Mouse (Mus musculus): ENCODE data around the gene Inpp4b. TPM values are rescaled to one million over a fixed set of nuclear protein-coding genes. Genes with fewer than 3 reads are reported as not detected.

Gene Inpp4b
- polyA plus RNA-seq, 1 experiment from 2014 or later, result 9.1 TPM

DNA sequence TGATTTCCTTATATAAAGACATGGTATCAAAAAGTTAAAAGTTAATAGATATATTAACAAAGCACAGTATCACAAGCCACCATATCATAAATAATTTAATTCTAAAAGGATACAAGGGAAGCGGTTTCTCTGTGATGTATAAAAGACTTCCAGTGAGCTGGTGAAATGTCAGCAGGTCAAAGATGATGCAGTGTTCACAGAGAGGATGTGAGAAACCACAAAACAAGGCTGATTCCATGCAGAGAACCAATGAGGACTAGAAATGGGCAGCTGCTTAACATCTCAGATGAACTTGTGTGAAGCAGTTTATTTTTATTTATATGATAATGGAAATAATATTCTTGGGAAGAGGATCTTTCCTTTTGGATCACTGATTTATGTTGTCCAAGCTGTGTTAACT is 359.7 kb downstream of the Inpp4b start:
- no peak for TF ChIP-seq CTCF (IDR thresholded peaks at IDR 0.05; ENCODE audit: low read depth)
- H3K9me3 ChIP-seq (replicated peaks; ENCODE audit: low read length), result no peaks in the 10 kb centered on the region
- 66% methylated on average over 1 of the region's 1 CpGs for WGBS
- DNase-seq (ENCODE audit: low spot score), result peak; percentile 19
- H3K27me3 ChIP-seq (ENCODE audit: insufficient read depth, low read length), result no peaks in the 10 kb centered on the region
- no peak overlapping the region for H3K4me3 ChIP-seq (replicated peaks; ENCODE audit: low read depth, low read length)
- no peak for ATAC-seq (replicated peaks; ENCODE audit: low FRiP score, low read depth)
- no peaks in the 10 kb centered on the region for H3K36me3 ChIP-seq (ENCODE audit: insufficient read depth, low read length)
- no peak overlapping the region for H3K4me2 ChIP-seq (ENCODE audit: low read length)
- no peak overlapping the region for H3K9ac ChIP-seq (ENCODE audit: low read depth, low read length)
- H3K4me1 ChIP-seq (replicated peaks; ENCODE audit: insufficient read depth, low read length), result no peaks in the 10 kb centered on the region
- no peak overlapping the region for H3K27ac ChIP-seq

GRCm38 (mm10) chr8:81703571-81704365 is 361.4 kb downstream of the Inpp4b start:
- ATAC-seq (replicated peaks; ENCODE audit: low FRiP score, low read depth), result no peak
- H3K36me3 ChIP-seq (ENCODE audit: insufficient read depth, low read length), result no peaks in the 10 kb centered on the region
- H3K9ac ChIP-seq (ENCODE audit: low read depth, low read length), result no peak overlapping the region
- DNase-seq (ENCODE audit: low spot score), result no peak
- no peak overlapping the region for H3K27ac ChIP-seq
- no peaks in the 10 kb centered on the region for H3K27me3 ChIP-seq (ENCODE audit: insufficient read depth, low read length)
- H3K4me1 ChIP-seq (replicated peaks; ENCODE audit: insufficient read depth, low read length), result no peaks in the 10 kb centered on the region
- WGBS, result 75% methylated on average over 3 of the region's 3 CpGs
- no peak overlapping the region for H3K4me2 ChIP-seq (ENCODE audit: low read length)
- no peak for TF ChIP-seq CTCF (IDR thresholded peaks at IDR 0.05; ENCODE audit: low read depth)
- no peak overlapping the region for H3K4me3 ChIP-seq (replicated peaks; ENCODE audit: low read depth, low read length)
- H3K9me3 ChIP-seq (replicated peaks; ENCODE audit: low read length), result no peaks in the 10 kb centered on the region

DNA sequence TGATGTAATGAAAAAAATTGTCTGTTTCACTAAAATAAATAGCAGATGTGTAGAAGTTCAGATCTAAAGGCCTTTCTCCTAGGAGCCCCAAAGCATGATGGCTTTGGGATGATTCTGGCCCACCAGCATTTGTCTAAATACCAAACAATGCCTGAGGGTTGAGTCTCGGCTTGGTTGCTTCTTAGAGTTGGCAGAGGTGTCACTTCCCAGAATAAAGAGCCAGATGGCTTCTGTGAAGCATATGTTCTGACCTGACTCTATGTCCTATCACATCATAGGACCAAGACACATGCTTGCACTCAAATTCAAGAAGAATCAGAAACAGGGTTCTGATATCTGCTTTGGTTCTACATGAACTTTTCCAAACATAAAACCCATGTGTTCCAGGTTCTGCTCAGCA is 365.1 kb downstream of the Inpp4b start:
- Histone ChIP-seq H3K4me1 (replicated peaks; ENCODE audit: insufficient read depth, low read length) (no peaks in the 10 kb centered on the region), H3K9ac (ENCODE audit: low read depth, low read length) (no peak overlapping the region), H3K27ac (no peak overlapping the region), H3K9me3 (replicated peaks; ENCODE audit: low read length) (no peaks in the 10 kb centered on the region), H3K4me2 (ENCODE audit: low read length) (no peak overlapping the region), H3K36me3 (ENCODE audit: insufficient read depth, low read length) (no peaks in the 10 kb centered on the region), H3K4me3 (replicated peaks; ENCODE audit: low read depth, low read length) (no peak overlapping the region), H3K27me3 (ENCODE audit: insufficient read depth, low read length) (no peaks in the 10 kb centered on the region)
- DNase-seq (ENCODE audit: low spot score), result no peak
- no peak for TF ChIP-seq CTCF (IDR thresholded peaks at IDR 0.05; ENCODE audit: low read depth)
- WGBS, result 48% methylated on average over 1 of the region's 1 CpGs
- no peak for ATAC-seq (replicated peaks; ENCODE audit: low FRiP score, low read depth)

DNA sequence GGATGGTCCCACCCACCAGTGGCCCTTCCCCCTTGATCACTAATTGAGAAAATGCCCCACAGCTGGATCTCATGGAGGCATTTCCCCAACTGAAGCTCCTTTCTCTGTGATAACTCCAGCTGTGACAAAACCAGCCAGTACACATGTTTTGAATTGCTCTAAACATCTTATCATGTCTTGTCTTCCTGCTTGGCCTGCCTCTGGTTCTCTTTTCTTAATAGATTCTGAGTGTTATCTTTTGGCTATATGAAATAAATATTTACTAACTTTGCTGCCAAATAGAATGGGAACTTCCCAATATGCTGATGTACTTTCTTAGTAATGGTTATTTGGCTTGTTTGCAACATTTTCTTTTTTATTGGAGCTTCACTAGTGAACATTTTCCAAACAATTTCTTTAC is 389.0 kb downstream of the Inpp4b start:
- TF ChIP-seq CTCF (IDR thresholded peaks at IDR 0.05; ENCODE audit: low read depth), result no peak
- Histone ChIP-seq H3K27ac (no peak overlapping the region), H3K9ac (ENCODE audit: low read depth, low read length) (no peak overlapping the region), H3K27me3 (ENCODE audit: insufficient read depth, low read length) (no peaks in the 10 kb centered on the region), H3K4me1 (replicated peaks; ENCODE audit: insufficient read depth, low read length) (no peaks in the 10 kb centered on the region), H3K36me3 (ENCODE audit: insufficient read depth, low read length) (no peaks in the 10 kb centered on the region), H3K9me3 (replicated peaks; ENCODE audit: low read length) (no peaks in the 10 kb centered on the region), H3K4me3 (replicated peaks; ENCODE audit: low read depth, low read length) (no peak overlapping the region), H3K4me2 (ENCODE audit: low read length) (no peak overlapping the region)
- DNase-seq (ENCODE audit: low spot score), result no peak
- no peak for ATAC-seq (replicated peaks; ENCODE audit: low FRiP score, low read depth)

- H3K27me3 ChIP-seq (ENCODE audit: insufficient read depth, low read length), result no peaks in the 10 kb centered on the region
- no peak for TF ChIP-seq CTCF (IDR thresholded peaks at IDR 0.05; ENCODE audit: low read depth)
- no peak overlapping the region for H3K27ac ChIP-seq
- no peaks in the 10 kb centered on the region for H3K36me3 ChIP-seq (ENCODE audit: insufficient read depth, low read length)
- no peaks in the 10 kb centered on the region for H3K4me1 ChIP-seq (replicated peaks; ENCODE audit: insufficient read depth, low read length)
- DNase-seq (ENCODE audit: low spot score) (no peak), ATAC-seq (replicated peaks; ENCODE audit: low FRiP score, low read depth) (no peak)
- no peaks in the 10 kb centered on the region for H3K9me3 ChIP-seq (replicated peaks; ENCODE audit: low read length)
- no peak overlapping the region for H3K4me3 ChIP-seq (replicated peaks; ENCODE audit: low read depth, low read length)
- H3K9ac ChIP-seq (ENCODE audit: low read depth, low read length), result no peak overlapping the region
- no peak overlapping the region for H3K4me2 ChIP-seq (ENCODE audit: low read length)
- WGBS, result 92% methylated on average over 2 of the region's 2 CpGs
Measured at GRCm38 (mm10) chr8:81735655-81736054, 393.3 kb downstream of the Inpp4b start.

GRCm38 (mm10) chr8:81736103-81736502 is 393.7 kb downstream of the Inpp4b start:
- Histone ChIP-seq H3K27me3 (ENCODE audit: insufficient read depth, low read length) (no peaks in the 10 kb centered on the region), H3K9me3 (replicated peaks; ENCODE audit: low read length) (no peaks in the 10 kb centered on the region), H3K4me3 (replicated peaks; ENCODE audit: low read depth, low read length) (no peak overlapping the region), H3K4me1 (replicated peaks; ENCODE audit: insufficient read depth, low read length) (no peaks in the 10 kb centered on the region), H3K9ac (ENCODE audit: low read depth, low read length) (no peak overlapping the region), H3K36me3 (ENCODE audit: insufficient read depth, low read length) (no peaks in the 10 kb centered on the region), H3K4me2 (ENCODE audit: low read length) (no peak overlapping the region), H3K27ac (no peak overlapping the region)
- TF ChIP-seq CTCF (IDR thresholded peaks at IDR 0.05; ENCODE audit: low read depth), result no peak
- ATAC-seq (replicated peaks; ENCODE audit: low FRiP score, low read depth), result no peak
- no peak for DNase-seq (ENCODE audit: low spot score)
- 96% methylated on average over 1 of the region's 1 CpGs for WGBS

DNA sequence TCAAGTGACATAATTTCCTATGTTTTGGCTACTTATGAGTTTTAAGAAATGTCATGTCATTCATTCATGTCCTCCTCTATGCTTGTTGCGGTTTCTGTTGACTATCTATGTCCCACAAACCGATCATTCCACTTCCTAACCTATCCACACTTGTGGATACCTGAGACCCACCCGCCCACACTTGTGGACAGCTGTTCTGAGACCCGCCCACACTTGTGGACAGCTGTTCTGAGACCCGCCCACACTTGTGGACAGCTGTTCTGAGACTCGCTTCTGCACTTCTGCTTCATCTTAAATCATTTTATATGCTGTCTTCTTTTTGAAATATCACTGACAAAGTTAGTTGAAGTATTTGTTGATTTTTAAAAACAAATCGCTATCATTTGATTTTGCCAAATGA is 400.2 kb downstream of the Inpp4b start:
- Histone ChIP-seq H3K9ac (ENCODE audit: low read depth, low read length) (no peak overlapping the region), H3K4me2 (ENCODE audit: low read length) (no peak overlapping the region), H3K9me3 (replicated peaks; ENCODE audit: low read length) (no peaks in the 10 kb centered on the region), H3K27ac (no peak overlapping the region), H3K36me3 (ENCODE audit: insufficient read depth, low read length) (no peaks in the 10 kb centered on the region), H3K4me3 (replicated peaks; ENCODE audit: low read depth, low read length) (no peak overlapping the region), H3K27me3 (ENCODE audit: insufficient read depth, low read length) (no peaks in the 10 kb centered on the region), H3K4me1 (replicated peaks; ENCODE audit: insufficient read depth, low read length) (no peaks in the 10 kb centered on the region)
- TF ChIP-seq CTCF (IDR thresholded peaks at IDR 0.05; ENCODE audit: low read depth), result no peak
- whole genome bisulfite sequencing, result 75% methylated on average over 7 of the region's 7 CpGs
- ATAC-seq (replicated peaks; ENCODE audit: low FRiP score, low read depth) (0 out of 2 replicates have a peak, but pooled peaks have one; percentile 33), DNase-seq (ENCODE audit: low spot score) (no peak)
